Mouse (Mus musculus) myocyte (in vitro differentiated cells): ENCODE results near the gene Rpe65. TPM values are rescaled to one million over a fixed set of nuclear protein-coding genes. Genes with fewer than 3 reads are reported as not detected.

Experiments used
- H3K27me3 ChIP-seq: one replicate; pipeline ENCODE4 v1.6.1; 2011; ENCODE audit not compliant: control insufficient read depth, insufficient read depth, insufficient read length
- H3K36me3 ChIP-seq: one replicate; pipeline ENCODE4 v1.6.1; 2011; ENCODE audit not compliant: control insufficient read depth, insufficient read depth
- H3K4me2 ChIP-seq: one replicate; pipeline ENCODE4 v1.6.1; 2011; ENCODE audit warnings: low read depth, control low read depth
- H3K4me3 ChIP-seq: one replicate; pipeline ENCODE4 v1.5.1; 2011; ENCODE audit warnings: mild to moderate bottlenecking, control low read depth, moderate library complexity
- H3K79me2 ChIP-seq: one replicate; pipeline ENCODE4 v1.6.1; 2011; ENCODE audit not compliant: control insufficient read depth, insufficient read depth
- H3ac ChIP-seq: one replicate; pipeline ENCODE4 v1.6.1; 2011; ENCODE audit not compliant: control insufficient read depth, insufficient read length
- CEBPB ChIP-seq: IDR thresholded peaks from 2 replicates; pipeline ENCODE4 v1.6.1; 2011; ENCODE audit warnings: mild to moderate bottlenecking, moderate library complexity; ENCODE audit not compliant: poor library complexity, insufficient read depth, severe bottlenecking
- E2F4 ChIP-seq: IDR thresholded peaks from one replicate; pipeline ENCODE4 v1.6.1; 2011; ENCODE audit warnings: mild to moderate bottlenecking, control low read depth, moderate library complexity; ENCODE audit not compliant: insufficient read depth
- MAX ChIP-seq: IDR thresholded peaks from one replicate; pipeline ENCODE4 v1.6.1; 2011; ENCODE audit warnings: low read depth, mild to moderate bottlenecking, control low read depth
- MYOD1 ChIP-seq, 3 experiments: IDR thresholded peaks; one replicate each; pipeline ENCODE4 v1.6.1; 2011; ENCODE audit warnings: control low read depth in 2 of 3, low read depth in 2 of 3, mild to moderate bottlenecking in 2 of 3, moderate library complexity in 1 of 3; ENCODE audit not compliant: insufficient read length in 2 of 3, control insufficient read depth in 1 of 3
- MYOG ChIP-seq, 3 experiments: IDR thresholded peaks; one replicate each; pipeline ENCODE4 v1.6.1; 2011; ENCODE audit warnings: control low read depth in 2 of 3, low read depth in 2 of 3, mild to moderate bottlenecking in 2 of 3; ENCODE audit not compliant: insufficient read length in 2 of 3, control insufficient read depth in 1 of 3, insufficient read depth in 1 of 3
- POLR2A ChIP-seq: IDR thresholded peaks from one replicate; pipeline ENCODE4 v1.6.1; 2011; ENCODE audit warnings: low read depth, mild to moderate bottlenecking, control low read depth, moderate library complexity; ENCODE audit not compliant: insufficient read length
- POLR2AphosphoS2 ChIP-seq: IDR thresholded peaks from one replicate; pipeline ENCODE4 v1.6.1; 2011; ENCODE audit warnings: low read depth, control low read depth; ENCODE audit not compliant: insufficient read length
- REST ChIP-seq: IDR thresholded peaks from one replicate; pipeline ENCODE4 v1.6.1; 2011; ENCODE audit warnings: mild to moderate bottlenecking, control low read depth, moderate library complexity; ENCODE audit not compliant: insufficient read depth, insufficient read length
- SRF ChIP-seq: IDR thresholded peaks from one replicate; pipeline ENCODE4 v1.6.1; 2011; ENCODE audit warnings: low read depth; ENCODE audit not compliant: control insufficient read depth, insufficient read length
- TCF12 ChIP-seq: IDR thresholded peaks from one replicate; pipeline ENCODE4 v1.6.1; 2011; ENCODE audit warnings: mild to moderate bottlenecking, control low read depth; ENCODE audit not compliant: poor library complexity, insufficient read depth, severe bottlenecking
- TCF3 ChIP-seq: IDR thresholded peaks from one replicate; pipeline ENCODE4 v1.6.1; 2011; ENCODE audit warnings: low read depth, control low read depth; ENCODE audit not compliant: insufficient read length
- USF1 ChIP-seq: IDR thresholded peaks from one replicate; pipeline ENCODE4 v1.6.1; 2011; ENCODE audit warnings: low read depth, mild to moderate bottlenecking, control low read depth, moderate library complexity
- polyA plus RNA-seq: library from polyadenylated mRNA; unstranded; fragments of >200 nt; fragmentation: generic; extraction: Trizol; gene quantifications from one replicate; pipeline ENCODE4 v1.2.1, GENCODE M21; 2012; ENCODE audit warnings: missing spikeins

Rpe65 gene
- polyA plus RNA-seq, 1 experiment: not detected

GRCm38 (mm10) chr3:159663333-159663732 lies 64.4 kb downstream of the Rpe65 start:
- no peak overlapping the region for H3K4me3 ChIP-seq
- no peak for TF ChIP-seq USF1
- TF ChIP-seq POLR2A: no peak
- TF ChIP-seq MAX: no peak
- no peak for TF ChIP-seq MYOG (IDR thresholded peaks at IDR 0.05; ENCODE audit: control insufficient read depth in 1 of 3, insufficient read depth in 1 of 3, insufficient read length in 2 of 3, low read depth in 2 of 3)
- no peak for TF ChIP-seq MYOD1 (IDR thresholded peaks at IDR 0.05; ENCODE audit: control insufficient read depth in 1 of 3, insufficient read length in 2 of 3, low read depth in 2 of 3)
- no peak for TF ChIP-seq CEBPB
- no peak for TF ChIP-seq TCF3
- TF ChIP-seq SRF: no peak
- no peak for TF ChIP-seq REST
- TF ChIP-seq TCF12: no peak
- TF ChIP-seq E2F4: no peak
- no peak for TF ChIP-seq POLR2AphosphoS2
- no peak overlapping the region for H3ac ChIP-seq
- no peaks in the 10 kb centered on the region for H3K36me3 ChIP-seq
- H3K4me2 ChIP-seq: no peak overlapping the region
- H3K79me2 ChIP-seq: no peaks in the 10 kb centered on the region
- no peaks in the 10 kb centered on the region for H3K27me3 ChIP-seq

Other genes with a start within 250 kb of the Rpe65 start
- gene Depdc1a, start 103.7 kb upstream of the Rpe65 start, polyA plus RNA-seq: 3.4 TPM
- gene Wls, start 240.5 kb downstream of the Rpe65 start, polyA plus RNA-seq: 187 TPM